Mouse (Mus musculus) neural tube, embryonic 14.5 days (tissue): ENCODE data around the gene Olfr524. TPM values are rescaled to one million over a fixed set of nuclear protein-coding genes. Genes with fewer than 3 reads are reported as not detected.

Experiments used
- ATAC-seq: fragments of 200-750 bp; cut with Nextera tagmentation; 2 replicates; pipeline ENCODE4 v1.8.0; 2017; ENCODE audit warnings: low read depth, mild to moderate bottlenecking, moderate TSS enrichment, moderate library complexity
- H3K27ac ChIP-seq: fragments of 300-500 bp; sonication (generic); 2 replicates; pipeline ENCODE4 v1.5.1; 2014; ENCODE audit warnings: low read depth, mild to moderate bottlenecking, control low read depth, low read length, moderate library complexity, mixed read lengths
- H3K27me3 ChIP-seq: fragments of 300-500 bp; sonication (generic); 2 replicates; pipeline ENCODE4 v1.6.1; 2014; ENCODE audit warnings: low read length; ENCODE audit not compliant: control insufficient read depth, insufficient read depth
- H3K36me3 ChIP-seq: fragments of 300-500 bp; sonication (generic); 2 replicates; pipeline ENCODE4 v1.6.1; 2014; ENCODE audit warnings: low read length, mixed read lengths; ENCODE audit not compliant: control insufficient read depth, insufficient read depth
- H3K4me1 ChIP-seq: fragments of 300-500 bp; sonication (generic); 2 replicates; pipeline ENCODE4 v1.6.1; 2014; ENCODE audit warnings: low read length; ENCODE audit not compliant: control insufficient read depth, insufficient read depth
- H3K4me2 ChIP-seq: fragments of 300-500 bp; sonication (generic); 2 replicates; pipeline ENCODE4 v1.6.1; 2014; ENCODE audit warnings: mild to moderate bottlenecking, low read depth, low read length, control low read depth
- H3K4me3 ChIP-seq: fragments of 300-500 bp; sonication (generic); 2 replicates; pipeline ENCODE4 v1.5.1; 2014; ENCODE audit warnings: low read depth, low read length, control low read depth, mixed read lengths
- H3K9ac ChIP-seq: fragments of 300-500 bp; sonication (generic); replicated peaks from 2 replicates; pipeline ENCODE4 v1.6.1; 2014; ENCODE audit warnings: low read depth, mild to moderate bottlenecking, control low read depth, low read length, mixed read lengths
- H3K9me3 ChIP-seq: fragments of 300-500 bp; sonication (generic); 2 replicates; pipeline ENCODE4 v1.6.1; 2016; ENCODE audit warnings: low read length; ENCODE audit not compliant: control insufficient read depth
- WGBS: fragments of 180-500 bp; shearing (Covaris S2); extraction: QIAGEN DNeasy Blood & Tissue Kit; methylation state at CpG from one replicate; pipeline ENCODE4 v1.1.7; 2014; 5-methylcytosine and 5-hydroxymethylcytosine counted together
- polyA plus RNA-seq: library from polyadenylated mRNA; unstranded; fragments of >200 nt; fragmentation: Nextera tagmentation; extraction: Ambion mirVana; gene quantifications from 2 replicates; pipeline ENCODE4 v1.2.1, GENCODE M21; 2014

The Olfr524 gene
- polyA plus RNA-seq, 1 experiment from 2014 or later = not detected

- H3K9me3 ChIP-seq = no peaks in the 10 kb centered on the region
- no peak within 1 kb of the TSS for H3K4me3 ChIP-seq
- H3K27me3 ChIP-seq = no peaks in the 10 kb centered on the region
- no peak for ATAC-seq
- H3K27ac ChIP-seq = no peak within 1 kb of the TSS
- WGBS = 95% methylated on average over 2 of the region's 2 CpGs
- H3K4me2 ChIP-seq = no peak within 1 kb of the TSS
- no peaks in the 10 kb centered on the region for H3K4me1 ChIP-seq
- no peaks in the 10 kb centered on the region for H3K36me3 ChIP-seq
- no peak within 1 kb of the TSS for H3K9ac ChIP-seq
These were observed 12.2 kb upstream of the Olfr524 start, which contains the start of gene Cd163l1 for GRCm38 (mm10) chr7:140217967-140218366. Cd163l1 (plus strand) TSS chr7:140218267.

DNA sequence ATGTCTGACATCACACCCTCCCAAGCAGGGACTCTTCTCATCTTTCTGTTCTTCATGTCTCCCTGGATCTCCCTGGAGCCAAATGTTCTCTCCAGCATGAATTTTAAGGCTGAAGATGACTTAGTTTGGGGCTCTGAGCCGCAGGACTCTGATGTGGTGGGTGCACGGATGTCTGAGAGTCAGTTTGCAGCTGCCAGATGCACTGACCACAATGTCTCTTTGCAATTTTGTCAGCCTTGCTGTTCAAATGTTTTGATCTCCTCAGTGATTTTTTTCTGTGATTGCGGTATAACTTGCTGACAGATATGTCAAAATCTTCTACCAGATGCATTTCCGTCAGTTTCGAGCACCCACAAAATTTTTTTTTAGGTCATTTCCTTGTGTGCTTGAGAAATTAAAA, 8.1 kb upstream of the Olfr524 start:
- 85% methylated on average over 5 of the region's 5 CpGs for WGBS
- no peak overlapping the region for H3K4me3 ChIP-seq

GRCm38 (mm10) chr7:140208677-140209076, 2.9 kb upstream of the Olfr524 start:
- Histone ChIP-seq H3K27me3 (no peaks in the 10 kb centered on the region), H3K4me2 (no peak overlapping the region), H3K4me1 (no peaks in the 10 kb centered on the region), H3K36me3 (no peaks in the 10 kb centered on the region), H3K4me3 (no peak overlapping the region), H3K9me3 (no peaks in the 10 kb centered on the region), H3K27ac (no peak overlapping the region), H3K9ac (no peak overlapping the region)
- WGBS = 92% methylated on average over 3 of the region's 3 CpGs
- ATAC-seq = no peak

More for the DNA sequence above, 8.1 kb upstream of the Olfr524 start:
- Histone ChIP-seq H3K27me3 (no peaks in the 10 kb centered on the region), H3K36me3 (no peaks in the 10 kb centered on the region), H3K9me3 (no peaks in the 10 kb centered on the region), H3K9ac (no peak overlapping the region), H3K4me2 (no peak overlapping the region), H3K4me1 (no peaks in the 10 kb centered on the region), H3K27ac (no peak overlapping the region)
- ATAC-seq = no peak

- Histone ChIP-seq H3K36me3 (no peaks in the 10 kb centered on the region), H3K9me3 (no peaks in the 10 kb centered on the region), H3K4me1 (no peaks in the 10 kb centered on the region), H3K27me3 (no peaks in the 10 kb centered on the region), H3K27ac (no peak overlapping the region), H3K4me3 (no peak overlapping the region), H3K4me2 (no peak overlapping the region), H3K9ac (no peak overlapping the region)
- 79% methylated on average over 8 of the region's 8 CpGs for WGBS
- ATAC-seq = no peak
These were observed 2.4 kb upstream of the Olfr524 start for GRCm38 (mm10) chr7:140208153-140208552.

GRCm38 (mm10) chr7:140206904-140207303, 1.1 kb upstream of the Olfr524 start:
- Histone ChIP-seq H3K27me3 (no peaks in the 10 kb centered on the region), H3K4me2 (no peak overlapping the region), H3K4me3 (no peak overlapping the region), H3K27ac (no peak overlapping the region), H3K36me3 (no peaks in the 10 kb centered on the region), H3K9me3 (no peaks in the 10 kb centered on the region), H3K4me1 (no peaks in the 10 kb centered on the region), H3K9ac (no peak overlapping the region)
- WGBS = 83% methylated on average over 3 of the region's 3 CpGs
- no peak for ATAC-seq

DNA sequence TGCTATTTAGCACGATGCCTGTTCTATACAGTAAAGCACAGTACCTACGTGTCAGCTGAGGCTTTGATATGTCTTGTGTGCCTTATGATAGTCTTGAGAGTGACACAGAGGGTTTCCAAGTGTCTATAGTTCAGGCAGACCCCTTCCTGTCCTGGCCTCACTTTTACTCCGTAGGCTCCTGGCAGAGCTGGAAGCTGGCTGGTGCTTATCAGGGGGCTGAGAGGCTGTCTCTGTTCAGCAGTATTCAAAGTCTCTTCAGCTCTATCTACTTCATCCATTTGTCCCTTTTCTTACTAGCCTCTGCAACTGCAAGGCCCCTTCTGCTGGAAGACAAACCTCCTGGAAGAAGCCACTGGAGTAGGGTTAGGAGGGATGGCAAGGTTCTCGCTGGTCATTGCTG, 4.7 kb downstream of the Olfr524 start:
- ATAC-seq = no peak
- Histone ChIP-seq H3K27me3 (no peaks in the 10 kb centered on the region), H3K4me3 (no peak overlapping the region), H3K4me2 (no peak overlapping the region), H3K9ac (no peak overlapping the region), H3K4me1 (no peaks in the 10 kb centered on the region), H3K27ac (no peak overlapping the region), H3K9me3 (no peaks in the 10 kb centered on the region), H3K36me3 (no peaks in the 10 kb centered on the region)
- 90% methylated on average over 4 of the region's 4 CpGs for WGBS

DNA sequence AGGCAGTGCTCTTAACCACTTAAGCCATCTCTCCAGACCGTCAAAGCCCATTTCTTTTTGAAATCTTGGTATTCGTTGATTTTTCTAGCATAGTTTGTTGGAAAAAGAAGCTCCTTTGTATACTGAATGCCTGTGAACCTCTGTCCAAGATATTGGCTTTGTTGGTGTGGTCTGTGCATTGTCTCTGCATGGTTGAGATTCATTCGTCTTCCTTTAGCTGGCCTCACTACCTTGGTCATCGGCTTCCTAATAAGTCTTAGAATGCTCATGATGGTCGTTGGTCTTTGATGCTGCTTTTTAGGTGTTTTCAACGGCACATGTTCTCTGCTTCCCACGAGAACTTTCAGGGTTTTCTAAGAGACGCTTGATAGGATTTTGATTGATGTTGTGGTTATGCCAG, 9.8 kb downstream of the Olfr524 start:
- Histone ChIP-seq H3K27ac (no peak overlapping the region), H3K9me3 (no peaks in the 10 kb centered on the region), H3K27me3 (no peaks in the 10 kb centered on the region), H3K4me1 (no peaks in the 10 kb centered on the region), H3K4me3 (no peak overlapping the region), H3K9ac (no peak overlapping the region), H3K4me2 (no peak overlapping the region), H3K36me3 (no peaks in the 10 kb centered on the region)
- WGBS = 83% methylated on average over 8 of the region's 8 CpGs
- no peak for ATAC-seq

DNA sequence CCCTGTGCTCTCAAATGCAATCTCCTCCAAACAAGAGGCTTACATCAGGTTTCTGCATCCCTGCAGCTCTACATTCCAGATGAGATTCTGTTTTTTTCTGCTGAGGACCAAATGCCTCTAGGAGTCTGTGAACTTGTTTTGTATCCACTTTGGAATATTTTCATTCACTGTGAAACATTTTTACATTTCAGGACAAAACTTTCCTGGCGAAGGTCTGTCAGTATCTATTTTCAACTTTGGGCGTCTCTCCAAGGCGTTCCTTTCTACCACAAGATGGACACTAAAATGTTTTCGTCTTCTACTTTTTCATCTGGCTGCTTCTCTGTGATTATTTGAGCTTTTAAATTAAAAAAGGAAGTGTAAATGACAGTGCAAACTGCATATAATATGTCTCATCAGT, 11.7 kb downstream of the Olfr524 start:
- Histone ChIP-seq H3K27me3 (no peaks in the 10 kb centered on the region), H3K4me1 (no peaks in the 10 kb centered on the region), H3K4me2 (no peak overlapping the region), H3K4me3 (no peak overlapping the region), H3K9me3 (no peaks in the 10 kb centered on the region), H3K36me3 (no peaks in the 10 kb centered on the region), H3K27ac (no peak overlapping the region), H3K9ac (no peak overlapping the region)
- no peak for ATAC-seq
- 93% methylated on average over 4 of the region's 4 CpGs for WGBS

GRCm38 (mm10) chr7:140192851-140193250, 12.9 kb downstream of the Olfr524 start:
- Histone ChIP-seq H3K36me3 (no peaks in the 10 kb centered on the region), H3K27ac (no peak overlapping the region), H3K9ac (no peak overlapping the region), H3K9me3 (no peaks in the 10 kb centered on the region), H3K27me3 (no peaks in the 10 kb centered on the region), H3K4me1 (no peaks in the 10 kb centered on the region), H3K4me2 (no peak overlapping the region), H3K4me3 (no peak overlapping the region)
- no peak for ATAC-seq
- WGBS = 92% methylated on average over 2 of the region's 2 CpGs

DNA sequence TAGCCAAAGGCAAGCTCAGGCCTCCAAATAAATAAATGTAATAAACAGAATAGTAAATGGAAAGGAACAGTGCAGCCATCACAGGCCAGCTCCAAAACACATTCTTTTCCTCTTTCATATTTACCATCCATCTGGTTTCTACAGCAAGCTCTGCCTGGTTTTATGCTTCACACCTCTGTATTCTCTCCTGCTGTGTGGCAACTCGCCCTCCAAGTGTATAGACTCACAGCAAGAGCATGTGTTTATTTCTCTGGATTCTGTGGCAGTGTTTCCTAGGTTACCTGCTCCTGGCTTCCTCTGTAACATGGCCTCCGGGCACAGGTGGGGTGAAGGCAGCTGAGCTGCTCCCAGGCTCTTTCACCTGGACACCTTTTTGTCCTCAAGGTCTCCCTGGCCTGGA, 13.3 kb downstream of the Olfr524 start:
- no peaks in the 10 kb centered on the region for H3K4me1 ChIP-seq
- no peaks in the 10 kb centered on the region for H3K9me3 ChIP-seq
- no peaks in the 10 kb centered on the region for H3K36me3 ChIP-seq
- H3K27me3 ChIP-seq = no peaks in the 10 kb centered on the region
- no peak for ATAC-seq
- H3K4me2 ChIP-seq = no peak overlapping the region
- whole genome bisulfite sequencing = 61% methylated on average over 2 of the region's 2 CpGs
- H3K4me3 ChIP-seq = no peak overlapping the region
- H3K9ac ChIP-seq = no peak overlapping the region
- H3K27ac ChIP-seq = no peak overlapping the region
